Mouse (Mus musculus) brown adipose tissue, adult 24 weeks (tissue): ENCODE data around the gene Dpep1. TPM values are rescaled to one million over a fixed set of nuclear protein-coding genes. Genes with fewer than 3 reads are reported as not detected.
"Not testable (repeated sequence)": the region's sequence is repeated elsewhere in the genome, so short reads cannot be mapped to it uniquely, and the experiment has no call there.

Experiments used
- H3K27ac ChIP-seq: fragments of 200-500 bp; replicated peaks from 2 replicates; pipeline ENCODE4 v1.5.1; 2012; ENCODE audit warnings: low read depth, mild to moderate bottlenecking, low read length
- H3K4me1 ChIP-seq: fragments of 200-500 bp; 2 replicates; pipeline ENCODE4 v1.6.1; 2012; ENCODE audit warnings: low read length, mixed read lengths; ENCODE audit not compliant: control insufficient read depth, insufficient read depth, insufficient read length
- H3K4me3 ChIP-seq: fragments of 200-500 bp; 2 replicates; pipeline ENCODE4 v1.5.1; 2012; ENCODE audit warnings: low read depth, mild to moderate bottlenecking, low read length, moderate library complexity; ENCODE audit not compliant: insufficient read depth
- polyA plus RNA-seq: library from polyadenylated mRNA; stranded (reverse); fragments of >200 nt; gene quantifications from 2 replicates; pipeline ENCODE4 v1.2.4, GENCODE M21; 2012; ENCODE audit not compliant: missing spikeins, insufficient read depth, insufficient read length

Dpep1 gene
- polyA plus RNA-seq, 1 experiment: 31.2 TPM

- H3K27ac ChIP-seq, H3K4me1 ChIP-seq, H3K4me3 ChIP-seq: not testable (repeated sequence)
Measured at GRCm38 (mm10) chr8:123230326-123230725, 44.3 kb downstream of the Dpep1 start.

GRCm38 (mm10) chr8:123231742-123232141, 45.7 kb downstream of the Dpep1 start:
- Histone ChIP-seq H3K4me1 (peaks cover 4% of the 10 kb centered on the region; the same call in 1 of the 2 replicates), H3K4me3 (no peak overlapping the region), H3K27ac (no peak overlapping the region)

GRCm38 (mm10) chr8:123232553-123232952, 46.5 kb downstream of the Dpep1 start:
- H3K4me3 ChIP-seq: no peak overlapping the region
- H3K27ac ChIP-seq: no peak overlapping the region
- peaks cover 4% of the 10 kb centered on the region; the same call in 1 of the 2 replicates for H3K4me1 ChIP-seq

- Histone ChIP-seq H3K4me3 (no peak overlapping the region), H3K27ac (no peak overlapping the region), H3K4me1 (peaks cover 4% of the 10 kb centered on the region; the same call in 1 of the 2 replicates)
Measured at GRCm38 (mm10) chr8:123233300-123233699, 47.3 kb downstream of the Dpep1 start.

GRCm38 (mm10) chr8:123233760-123234159, 47.7 kb downstream of the Dpep1 start:
- Histone ChIP-seq H3K4me3 (no peak overlapping the region), H3K27ac (no peak overlapping the region), H3K4me1 (peaks cover 4% of the 10 kb centered on the region; the same call in 1 of the 2 replicates)

- Histone ChIP-seq H3K4me3 (peak overlapping the region; percentile 78), H3K4me1 (peaks cover 4% of the 10 kb centered on the region; the same call in 1 of the 2 replicates), H3K27ac (no peak overlapping the region)
Measured at GRCm38 (mm10) chr8:123234918-123235519, 49.0 kb downstream of the Dpep1 start.

GRCm38 (mm10) chr8:123235520-123236497, 49.8 kb downstream of the Dpep1 start, which contains the start of gene Spata2l:
Gene Spata2l (minus strand): TSS chr8:123236233.
- Histone ChIP-seq H3K27ac (peak within 1 kb of the TSS; percentile 28; the same call in 1 of the 2 replicates), H3K4me3 (peak within 1 kb of the TSS; percentile 78), H3K4me1 (peaks cover 4% of the 10 kb centered on the region; the same call in 1 of the 2 replicates)

GRCm38 (mm10) chr8:123239398-123239797, 53.4 kb downstream of the Dpep1 start:
- no peak overlapping the region for H3K4me3 ChIP-seq
- H3K4me1 ChIP-seq: peaks cover 4% of the 10 kb centered on the region; the same call in 1 of the 2 replicates

GRCm38 (mm10) chr8:123242107-123242923, 56.3 kb downstream of the Dpep1 start:
- H3K4me3 ChIP-seq: no peak overlapping the region
- H3K4me1 ChIP-seq: no peaks in the 10 kb centered on the region
- no peak overlapping the region for H3K27ac ChIP-seq

More at GRCm38 (mm10) chr8:123239398-123239797, 53.4 kb downstream of the Dpep1 start:
- no peak overlapping the region for H3K27ac ChIP-seq

- no peaks in the 10 kb centered on the region for H3K4me1 ChIP-seq
- H3K4me3 ChIP-seq: no peak overlapping the region
- H3K27ac ChIP-seq: no peak overlapping the region
Measured at GRCm38 (mm10) chr8:123243053-123243452, 57.0 kb downstream of the Dpep1 start.

- H3K4me1 ChIP-seq: no peaks in the 10 kb centered on the region
- H3K4me3 ChIP-seq: no peak overlapping the region
- H3K27ac ChIP-seq: no peak overlapping the region
Measured at GRCm38 (mm10) chr8:123244382-123244781, 58.3 kb downstream of the Dpep1 start.

GRCm38 (mm10) chr8:123245543-123245942, 59.5 kb downstream of the Dpep1 start:
- Histone ChIP-seq H3K27ac (no peak overlapping the region), H3K4me3 (no peak overlapping the region), H3K4me1 (no peaks in the 10 kb centered on the region)

GRCm38 (mm10) chr8:123247748-123248147, 61.7 kb downstream of the Dpep1 start:
- no peaks in the 10 kb centered on the region for H3K4me1 ChIP-seq
- H3K27ac ChIP-seq: no peak overlapping the region
- no peak overlapping the region for H3K4me3 ChIP-seq

- Histone ChIP-seq H3K4me1 (no peaks in the 10 kb centered on the region), H3K4me3 (no peak overlapping the region), H3K27ac (no peak overlapping the region)
Measured at GRCm38 (mm10) chr8:123248596-123248995, 62.6 kb downstream of the Dpep1 start.
